Mouse (Mus musculus): ENCODE results near the gene Abcg5. TPM values are rescaled to one million over a fixed set of nuclear protein-coding genes. Genes with fewer than 3 reads are reported as not detected.

Abcg5 gene
- total and polyA plus RNA-seq, 3 experiments, result not detected

- H3K4me3 ChIP-seq (replicated peaks in 1 of 3; ENCODE audit: low read depth in 2 of 3, low read length in 2 of 3, poor library complexity in 1 of 3), result no peak overlapping the region
- in situ Hi-C loops (cut with MboI; ENCODE audit: low pct_ligation_motif_present, low pct_unique_long_range_greater_than_20kb, low sequenced_read_pairs), result no loop called here
- TF ChIP-seq HCFC1 (IDR thresholded peaks at IDR 0.05; ENCODE audit: low read depth, low read length) (no peak), GABPA (IDR thresholded peaks at IDR 0.05; ENCODE audit: insufficient replicate concordance, low read depth, low read length) (no peak), ZNF384 (IDR thresholded peaks at IDR 0.05; ENCODE audit: low read depth, low read length) (no peak), CTCF (conservative IDR thresholded peaks at IDR 0.05 in 1 of 2, IDR thresholded peaks at IDR 0.05 in 1 of 2; ENCODE audit: low read depth in 2 of 2, low read length in 2 of 2) (no peak), POLR2A (IDR thresholded peaks at IDR 0.05; ENCODE audit: low read depth, low read length) (no peak), UBTF (IDR thresholded peaks at IDR 0.05; ENCODE audit: low read depth, low read length) (no peak), USF1 (IDR thresholded peaks at IDR 0.05; ENCODE audit: low read depth, low read length) (no peak), ZMIZ1 (IDR thresholded peaks at IDR 0.05; ENCODE audit: low read depth, low read length) (no peak), RCOR1 (conservative IDR thresholded peaks at IDR 0.05; ENCODE audit: low read depth, low read length) (no peak), JUN (IDR thresholded peaks at IDR 0.05; ENCODE audit: insufficient read depth, low read depth, low read length) (no peak), MEF2A (IDR thresholded peaks at IDR 0.05; ENCODE audit: borderline replicate concordance, low read depth, low read length) (no peak)
- peaks cover 5 to 16% of the 10 kb centered on the region in 2 experiments; a peak in 2 of 4 replicates for H3K4me1 ChIP-seq (ENCODE audit: control insufficient read depth in 1 of 2, insufficient read depth in 2 of 2)
- H3K4me2 ChIP-seq (ENCODE audit: insufficient read depth, low read depth, poor library complexity, severe bottlenecking), result no peak overlapping the region; the same call in 1 of the 2 replicates
- dilution Hi-C loops (cut with MboI; ENCODE audit: extremely low pct_ligation_motif_present, extremely low pct_unique_long_range_greater_than_20kb, low sequenced_read_pairs), result no loop called here
- H3K9ac ChIP-seq (ENCODE audit: insufficient read depth, low read depth), result no peak overlapping the region
- H3K27me3 ChIP-seq (replicated peaks), result peaks cover 4% of the 10 kb centered on the region
- H3K36me3 ChIP-seq (replicated peaks in 1 of 2; ENCODE audit: control insufficient read depth in 1 of 2, insufficient read depth in 1 of 2, low read length in 1 of 2), result no peaks in the 10 kb centered on the region
- H3K9me3 ChIP-seq (replicated peaks; ENCODE audit: low read length), result no peaks in the 10 kb centered on the region
- no peak overlapping the region for H3K27ac ChIP-seq (ENCODE audit: insufficient read depth, low read depth)
- no peaks in the 10 kb centered on the region for H3K79me2 ChIP-seq (replicated peaks; ENCODE audit: control insufficient read depth, extremely low read depth, insufficient read depth, poor library complexity, severe bottlenecking)
- no peak for DNase-seq (ENCODE audit: extremely low read depth)
These were observed 7.6 kb downstream of the Abcg5 start for GRCm38 (mm10) chr17:84675204-84675603.

GRCm38 (mm10) chr17:84674048-84674447 lies 8.8 kb downstream of the Abcg5 start:
- no peak for DNase-seq (ENCODE audit: extremely low read depth)
- in situ Hi-C loops (cut with MboI; ENCODE audit: low pct_ligation_motif_present, low pct_unique_long_range_greater_than_20kb, low sequenced_read_pairs) (no loop called here), dilution Hi-C loops (cut with MboI; ENCODE audit: extremely low pct_ligation_motif_present, extremely low pct_unique_long_range_greater_than_20kb, low sequenced_read_pairs) (no loop called here)
- Histone ChIP-seq H3K27me3 (replicated peaks) (peaks cover 4% of the 10 kb centered on the region), H3K79me2 (replicated peaks; ENCODE audit: control insufficient read depth, extremely low read depth, insufficient read depth, poor library complexity, severe bottlenecking) (no peaks in the 10 kb centered on the region), H3K4me3 (replicated peaks in 1 of 3; ENCODE audit: low read depth in 2 of 3, low read length in 2 of 3, poor library complexity in 1 of 3) (no peak overlapping the region), H3K9ac (ENCODE audit: insufficient read depth, low read depth) (no peak overlapping the region), H3K4me2 (ENCODE audit: insufficient read depth, low read depth, poor library complexity, severe bottlenecking) (0 out of 2 replicates have a peak overlapping the region, but pooled peaks have one; percentile 11), H3K9me3 (replicated peaks; ENCODE audit: low read length) (no peaks in the 10 kb centered on the region), H3K36me3 (replicated peaks in 1 of 2; ENCODE audit: control insufficient read depth in 1 of 2, insufficient read depth in 1 of 2, low read length in 1 of 2) (no peaks in the 10 kb centered on the region), H3K27ac (ENCODE audit: insufficient read depth, low read depth) (no peak overlapping the region), H3K4me1 (ENCODE audit: control insufficient read depth in 1 of 2, insufficient read depth in 2 of 2) (peaks cover 3 to 16% of the 10 kb centered on the region in 2 experiments; a peak in 2 of 4 replicates)
- TF ChIP-seq USF1 (IDR thresholded peaks at IDR 0.05; ENCODE audit: low read depth, low read length) (no peak), POLR2AphosphoS2 (IDR thresholded peaks at IDR 0.05; ENCODE audit: low read depth, low read length) (no peak), ZMIZ1 (IDR thresholded peaks at IDR 0.05; ENCODE audit: low read depth, low read length) (no peak), NRF1 (IDR thresholded peaks at IDR 0.05; ENCODE audit: low read depth, low read length) (no peak), E2F4 (IDR thresholded peaks at IDR 0.05; ENCODE audit: insufficient replicate concordance, low read depth, low read length) (no peak), MAX (IDR thresholded peaks at IDR 0.05; ENCODE audit: low read length) (no peak), RCOR1 (conservative IDR thresholded peaks at IDR 0.05; ENCODE audit: low read depth, low read length) (no peak), KAT2A (IDR thresholded peaks at IDR 0.05; ENCODE audit: insufficient replicate concordance, low read length) (no peak), ZC3H11A (IDR thresholded peaks at IDR 0.05; ENCODE audit: low read depth, low read length) (no peak), ZNF384 (IDR thresholded peaks at IDR 0.05; ENCODE audit: low read depth, low read length) (no peak), PAX5 (IDR thresholded peaks at IDR 0.05; ENCODE audit: low read length) (no peak), USF2 (conservative IDR thresholded peaks at IDR 0.05; ENCODE audit: low read depth, low read length) (no peak), SIN3A (IDR thresholded peaks at IDR 0.05; ENCODE audit: low read length) (no peak), CHD1 (IDR thresholded peaks at IDR 0.05; ENCODE audit: low read depth, low read length) (no peak), UBTF (IDR thresholded peaks at IDR 0.05; ENCODE audit: low read depth, low read length) (no peak), MEF2A (IDR thresholded peaks at IDR 0.05; ENCODE audit: borderline replicate concordance, low read depth, low read length) (no peak), IRF4 (IDR thresholded peaks at IDR 0.05; ENCODE audit: low read depth, low read length) (no peak), MAZ (IDR thresholded peaks at IDR 0.05; ENCODE audit: low read depth, low read length) (no peak), TBP (conservative IDR thresholded peaks at IDR 0.05; ENCODE audit: low read depth, low read length) (no peak), TCF12 (IDR thresholded peaks at IDR 0.05; ENCODE audit: low read depth, low read length) (no peak)
